Mouse (Mus musculus) kidney, postnatal 25 days (tissue): Measurements from ENCODE around the gene Map3k20.

ENCODE experiments used
- DNase-seq, 2 experiments: peaks; one replicate each; pipeline ENCODE4 v3.0.0; 2021; ENCODE audit warnings: mixed read lengths in 2 of 2

Gene Map3k20

DNA sequence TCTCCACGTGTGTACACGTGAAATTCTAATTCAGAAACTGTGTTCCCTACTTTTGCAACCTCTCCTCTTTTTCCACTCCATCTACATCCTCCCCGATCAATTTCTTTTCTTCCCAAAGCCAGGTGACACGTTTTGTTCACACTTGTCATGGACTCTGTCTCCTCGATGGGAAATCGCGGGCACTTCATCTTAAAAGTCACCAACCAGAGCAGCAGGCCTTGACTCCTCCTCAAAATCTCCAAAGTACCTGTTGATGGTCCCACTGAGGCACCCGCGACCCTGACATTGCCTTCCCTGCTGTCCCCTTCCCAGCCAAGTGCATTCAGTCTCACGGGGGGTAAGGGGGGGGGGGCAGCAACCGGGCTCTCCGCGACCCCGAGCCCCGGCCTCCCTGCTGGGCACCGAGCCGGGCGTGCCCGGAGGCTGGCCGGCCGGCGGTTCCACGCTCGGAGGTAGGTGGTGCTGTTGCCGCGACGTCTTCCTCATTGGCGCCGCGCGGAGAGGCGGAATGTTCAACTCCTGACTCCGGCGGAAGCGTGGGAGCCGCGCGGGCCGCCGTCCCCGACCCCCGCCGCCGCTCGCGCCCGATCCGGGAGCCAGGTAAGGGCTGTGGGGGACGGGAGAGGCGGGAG is at the start of gene Map3k20:
TSS of gene Map3k20 (plus strand) at position 382 of the 632 bp plus-strand sequence.
- DNase-seq = peak; percentile 77 to 85

DNA sequence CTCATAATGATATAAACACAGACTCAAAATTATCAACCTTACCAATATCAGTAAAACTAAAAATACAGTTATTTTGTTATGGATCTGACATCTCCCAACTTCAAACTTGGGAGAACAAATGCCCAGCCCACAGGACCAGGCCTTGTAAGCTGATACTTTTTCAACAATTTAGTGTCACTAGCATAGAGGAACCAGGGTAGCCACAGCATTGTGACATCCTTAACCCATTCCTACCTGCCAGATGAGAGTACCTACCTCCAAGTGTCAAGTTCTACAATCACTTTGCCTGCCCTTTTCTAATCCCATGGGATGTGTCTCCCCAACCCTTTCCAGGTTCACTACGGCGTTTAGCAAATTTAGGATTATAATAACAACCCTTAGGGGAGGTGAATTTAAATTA is 47.0 kb upstream of the Map3k20 start:
- no peak for DNase-seq

DNA sequence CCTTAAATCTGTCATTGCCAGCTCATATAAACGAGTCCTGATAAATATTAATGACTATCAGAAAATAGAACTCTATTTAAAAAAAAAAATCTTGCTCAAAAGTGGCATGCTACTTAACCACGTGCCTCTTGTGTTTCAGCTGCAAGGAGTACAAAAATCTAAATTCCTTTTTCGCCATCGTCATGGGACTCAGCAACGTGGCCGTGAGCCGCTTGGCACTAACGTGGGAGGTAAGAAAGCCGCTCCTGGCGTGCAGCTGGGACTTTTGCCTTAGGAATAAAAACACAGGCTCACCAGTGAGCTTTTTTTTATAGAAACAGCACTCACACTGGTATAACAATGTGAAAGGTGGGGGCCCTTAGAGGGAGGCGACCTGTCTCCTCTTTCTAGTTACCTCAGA is 46.5 kb upstream of the Map3k20 start:
- DNase-seq = no peak

DNA sequence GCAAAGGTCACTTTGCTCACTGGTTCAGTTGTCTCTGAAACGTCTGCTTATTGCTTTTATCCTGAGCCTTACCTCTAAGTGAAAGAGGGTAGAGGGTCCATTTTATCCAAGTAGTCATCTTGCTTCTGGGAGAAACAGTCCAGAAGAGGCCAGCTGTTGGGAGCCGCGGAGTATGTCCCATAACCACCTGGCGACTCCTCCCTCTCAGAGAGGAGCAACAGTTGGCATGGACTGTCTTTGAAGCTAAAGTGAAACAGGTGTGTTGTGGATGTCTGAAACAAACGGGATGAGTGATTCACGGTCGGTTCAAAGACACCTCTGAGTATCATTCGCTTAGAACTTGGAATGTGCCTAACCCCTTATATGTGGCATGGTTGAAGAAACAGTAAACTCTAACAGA is 46.0 kb upstream of the Map3k20 start:
- DNase-seq = no peak

DNA sequence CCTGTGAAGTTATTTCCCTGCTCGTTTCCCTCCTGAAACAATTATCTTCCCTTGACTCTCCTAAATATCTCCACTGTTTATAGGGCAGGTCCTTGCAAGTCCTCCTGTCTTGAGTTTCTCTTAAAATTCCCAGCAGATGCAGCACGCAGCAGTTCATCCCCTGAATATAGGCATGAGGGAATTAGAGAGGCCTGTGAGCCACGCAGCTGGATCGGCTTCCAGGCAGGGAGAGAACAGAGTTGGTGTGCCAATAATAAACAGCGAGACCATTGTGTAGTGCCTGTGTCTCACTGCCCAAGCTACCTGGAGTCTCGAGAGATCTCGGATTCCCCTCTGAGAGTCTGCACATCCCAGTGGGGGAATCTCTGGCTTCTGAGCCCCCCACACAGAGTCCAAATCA is 45.4 kb upstream of the Map3k20 start:
- no peak for DNase-seq

DNA sequence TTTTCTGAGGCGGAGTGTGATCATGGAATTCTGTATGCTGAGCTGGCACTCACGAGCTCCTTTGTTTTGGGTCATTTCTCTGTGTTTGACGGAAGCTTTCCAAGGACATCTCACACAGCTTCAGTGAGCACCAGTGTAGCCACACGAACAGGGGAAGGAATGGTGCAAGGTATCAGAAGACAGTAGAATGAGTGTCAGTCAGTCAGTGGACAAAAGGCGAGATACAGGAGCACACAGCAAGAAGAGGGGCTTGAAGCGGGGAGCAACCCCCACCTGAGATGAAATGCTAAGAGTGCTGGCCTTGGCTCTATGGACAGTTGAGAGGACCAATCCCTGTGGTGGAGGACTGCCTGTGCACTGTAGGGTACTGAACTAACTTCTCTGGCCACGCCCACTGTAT is 44.7 kb upstream of the Map3k20 start:
- DNase-seq = no peak

DNA sequence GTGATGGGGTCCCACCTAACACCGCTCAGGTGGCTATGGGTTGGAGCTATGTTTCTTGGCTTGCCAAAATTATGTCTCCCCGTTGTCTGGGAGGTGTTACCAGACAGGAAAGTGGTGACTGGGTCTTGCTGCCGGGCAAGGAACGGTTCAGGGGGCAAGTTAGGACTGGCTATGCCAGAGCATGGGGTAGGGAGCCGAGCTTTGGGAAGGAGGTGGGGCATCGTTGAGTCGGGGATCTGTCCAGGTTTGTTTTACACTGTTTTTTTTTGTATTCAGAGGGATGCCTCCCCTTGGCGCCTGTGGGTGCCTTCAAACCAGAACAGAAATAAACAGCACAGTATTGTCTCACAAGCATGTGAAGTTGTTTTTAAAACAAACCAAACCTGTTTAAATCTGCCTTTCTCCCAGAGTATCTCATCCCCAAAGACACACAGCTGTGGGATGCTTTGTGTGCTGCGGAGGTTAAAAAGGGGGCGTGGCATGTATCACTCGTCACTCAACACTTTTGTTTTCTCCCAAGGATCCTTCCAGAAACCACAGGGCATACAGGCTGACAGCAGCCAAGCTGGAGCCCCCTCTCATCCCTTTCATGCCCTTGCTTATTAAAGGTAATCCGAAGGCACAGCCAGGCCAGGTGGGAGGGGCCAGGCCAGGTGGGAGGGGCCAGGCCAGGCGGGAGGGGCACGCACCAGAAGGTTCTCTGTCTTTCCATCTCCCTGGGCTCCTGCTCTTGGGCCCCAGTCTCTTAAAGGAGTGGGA is 43.5 kb upstream of the Map3k20 start:
- no peak for DNase-seq

DNA sequence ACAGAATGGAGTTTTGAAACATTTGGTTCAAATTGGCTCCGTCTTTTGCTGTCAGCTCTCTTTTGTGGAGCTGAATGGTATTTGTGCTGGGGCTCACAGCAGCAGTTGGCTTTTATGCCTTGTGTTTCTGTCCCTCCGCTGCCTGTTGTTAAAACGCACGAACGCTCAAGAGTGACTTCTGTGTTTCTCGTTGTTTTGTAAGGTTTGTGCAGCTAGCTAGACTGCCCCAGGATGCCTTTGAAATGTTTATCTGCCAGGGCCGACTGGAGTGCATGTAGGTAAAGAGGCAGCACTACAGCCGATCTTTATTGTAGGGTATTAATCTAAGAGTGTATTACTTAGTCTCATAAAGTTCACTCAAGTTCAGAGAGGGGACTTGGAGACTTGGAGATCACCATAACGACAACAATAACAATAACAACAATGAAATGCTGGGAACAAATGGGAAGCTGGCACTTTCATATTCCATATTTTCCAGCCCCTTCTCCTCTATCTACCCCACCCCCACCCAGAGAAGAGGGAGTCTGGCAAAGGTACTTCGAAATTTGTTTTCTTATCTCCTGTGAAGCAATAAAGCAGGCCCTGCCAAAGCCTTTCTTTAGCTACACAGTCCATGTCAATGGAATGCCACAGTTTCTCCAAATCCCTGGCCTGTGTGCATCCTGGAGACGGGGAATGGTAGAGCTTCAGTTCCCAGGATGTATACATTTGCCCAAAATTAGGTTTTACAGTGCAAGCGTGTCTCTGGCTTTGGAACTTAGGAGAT is 42.3 kb upstream of the Map3k20 start:
- DNase-seq = no peak

DNA sequence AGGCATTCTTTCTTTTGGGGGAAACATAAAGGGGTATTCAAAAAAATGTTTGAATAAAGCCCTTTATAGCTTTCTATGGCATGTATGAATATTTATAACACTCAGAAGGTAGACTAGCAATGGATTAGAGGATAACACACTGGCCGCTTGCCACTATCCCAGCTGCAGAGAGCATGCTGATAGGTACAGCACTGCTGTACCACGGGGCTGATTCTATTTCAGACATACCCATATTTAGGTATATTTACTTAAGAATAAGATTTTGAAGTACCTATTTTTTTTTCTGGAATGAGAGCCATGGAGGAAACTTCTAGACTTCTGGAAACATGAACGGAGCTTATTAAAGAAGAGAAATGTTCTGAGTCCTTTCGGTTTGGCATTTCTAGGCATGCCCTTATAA is 39.8 kb upstream of the Map3k20 start:
- DNase-seq = no peak

DNA sequence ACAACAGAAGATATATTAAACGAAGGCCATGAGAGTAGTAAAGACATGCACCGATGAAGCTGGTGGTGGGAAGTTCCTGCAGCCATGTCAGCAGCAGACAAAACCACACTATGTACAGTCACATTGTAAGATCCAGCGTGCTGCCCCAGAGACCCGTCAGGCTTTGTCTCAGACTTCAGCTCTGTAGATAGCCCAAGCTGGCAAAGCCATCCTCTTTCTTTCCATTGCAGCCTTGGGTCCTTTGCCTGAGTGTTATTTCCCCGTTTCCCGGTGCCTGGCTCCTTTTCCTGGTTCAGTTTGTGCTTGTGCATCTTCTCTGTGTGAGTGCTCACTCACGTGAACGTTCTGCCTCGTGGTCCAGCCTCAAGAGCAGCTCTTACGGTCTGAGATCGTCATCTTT is 39.1 kb upstream of the Map3k20 start:
- no peak for DNase-seq

DNA sequence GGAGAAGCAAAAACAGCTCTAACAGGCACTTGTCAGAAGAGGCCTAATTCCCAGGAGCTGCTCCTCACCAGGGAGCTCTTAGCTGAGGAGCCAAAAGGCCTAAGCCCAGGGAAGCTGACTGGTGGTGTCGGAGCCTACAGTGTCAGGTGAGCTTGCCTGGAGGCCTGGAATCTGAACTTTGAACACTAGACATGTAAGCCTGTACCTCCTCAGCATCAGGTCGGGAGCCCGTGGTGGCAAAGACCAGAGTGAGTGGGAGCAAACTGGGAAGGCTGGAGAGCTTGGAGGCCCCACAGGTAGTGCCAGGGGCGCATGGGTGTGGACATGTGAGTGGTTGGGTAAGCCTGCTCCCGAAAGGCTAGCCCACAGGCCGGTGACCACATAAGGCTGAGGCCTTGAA is 37.6 kb upstream of the Map3k20 start:
- peak in 1 of 2 experiments; percentile 54 for DNase-seq

DNA sequence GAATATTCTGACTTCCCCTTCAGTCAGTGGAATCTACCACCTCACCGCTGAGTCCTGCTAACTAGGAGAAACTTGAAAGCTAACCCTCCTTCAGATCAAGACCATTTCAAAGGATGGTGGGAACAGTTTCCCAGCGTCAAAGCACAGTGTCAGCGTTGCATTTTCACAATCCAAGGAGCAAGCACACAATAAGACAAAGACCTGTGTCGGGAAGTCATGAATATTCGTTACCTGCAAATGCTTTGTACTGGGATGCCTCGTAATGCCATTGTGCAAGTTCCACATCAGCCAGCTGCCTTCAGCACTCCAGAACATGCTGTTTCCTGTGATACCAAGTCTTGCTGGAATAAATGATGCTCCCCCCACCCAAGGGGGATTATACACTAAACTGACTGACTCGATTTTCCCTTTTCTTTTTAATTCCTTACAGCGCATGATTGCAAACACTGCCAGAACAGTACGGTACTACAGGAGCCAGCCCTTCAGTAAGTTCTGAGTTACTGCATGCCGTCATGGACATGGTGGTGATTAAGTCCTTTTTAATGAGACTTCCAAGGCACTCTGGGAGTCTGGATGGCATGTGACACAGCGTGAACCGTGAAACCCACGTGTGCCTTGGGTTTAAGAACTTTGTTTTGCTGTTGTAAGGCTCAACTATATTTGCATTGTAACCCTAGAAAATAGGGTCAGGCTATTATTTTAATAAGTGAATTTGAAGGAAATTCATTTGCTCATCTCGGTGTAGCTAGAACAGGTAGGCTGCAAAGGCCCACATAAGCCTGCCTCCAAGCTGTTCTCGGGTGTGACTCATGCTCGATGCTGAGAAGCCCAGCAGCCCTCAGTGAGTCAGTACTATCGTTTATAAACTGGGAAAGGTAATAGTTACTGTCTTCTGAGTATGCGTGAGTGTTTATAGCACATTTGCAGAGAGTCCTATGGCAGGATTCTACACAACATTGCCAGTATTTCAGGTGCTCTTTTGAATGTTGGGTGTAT is 32.6 kb upstream of the Map3k20 start:
- no peak for DNase-seq

DNA sequence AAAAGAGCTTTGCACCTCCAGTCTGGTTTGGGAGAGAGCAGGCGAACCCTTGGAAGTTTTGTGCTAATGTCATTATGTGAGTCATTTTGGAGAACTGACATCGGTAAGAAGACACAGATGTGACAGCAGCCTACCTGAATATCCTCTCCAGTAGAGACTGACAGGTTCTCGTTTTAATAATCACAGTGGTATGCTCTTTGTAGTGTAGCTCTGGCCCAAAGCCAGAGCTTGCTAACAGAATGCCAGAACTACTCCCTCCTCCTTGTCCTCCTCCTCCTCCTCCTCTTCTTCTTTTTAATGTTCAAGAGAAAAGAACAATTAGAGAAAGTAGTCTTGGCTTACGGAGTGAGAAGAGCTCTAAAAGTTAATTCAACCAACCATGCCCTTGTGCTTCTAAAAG is 31.6 kb upstream of the Map3k20 start:
- DNase-seq = no peak

DNA sequence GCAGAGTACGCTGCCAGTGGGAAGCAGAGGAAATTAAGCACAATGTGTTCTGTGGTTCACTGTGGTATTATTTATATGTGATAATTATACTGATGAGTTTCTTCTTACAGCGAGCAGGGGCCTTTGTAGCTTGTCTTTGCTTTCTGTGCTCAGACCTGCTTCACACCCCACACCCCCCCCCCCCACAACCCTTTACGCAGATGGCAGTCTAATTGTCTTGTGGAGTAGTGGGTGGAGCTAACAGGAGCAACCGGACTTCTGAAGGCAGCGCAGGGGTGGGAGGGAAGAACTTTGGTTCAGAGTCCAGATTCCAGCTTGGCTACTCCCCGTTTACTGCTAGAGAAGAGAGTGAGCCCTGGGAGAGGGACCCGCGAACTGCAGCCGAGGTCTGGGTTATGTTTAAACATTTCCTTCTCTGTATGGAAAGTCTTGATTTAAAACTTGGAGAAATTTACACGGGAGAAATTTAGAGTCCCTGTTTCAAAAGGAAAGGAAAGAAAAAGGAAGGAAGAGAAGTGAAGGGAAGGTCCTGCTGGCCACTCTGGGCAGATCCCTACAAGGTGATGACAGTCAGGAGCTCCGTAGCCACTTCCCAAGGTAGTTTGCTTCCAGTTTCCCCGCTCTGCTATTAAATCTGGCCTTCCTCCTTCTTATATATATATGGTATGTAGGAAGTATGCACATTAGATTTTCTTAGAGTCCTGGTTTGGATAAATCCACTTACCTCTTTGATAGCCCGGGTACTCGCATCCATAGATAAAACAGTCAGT is 30.4 kb upstream of the Map3k20 start:
- DNase-seq = peak; percentile 67 to 87

DNA sequence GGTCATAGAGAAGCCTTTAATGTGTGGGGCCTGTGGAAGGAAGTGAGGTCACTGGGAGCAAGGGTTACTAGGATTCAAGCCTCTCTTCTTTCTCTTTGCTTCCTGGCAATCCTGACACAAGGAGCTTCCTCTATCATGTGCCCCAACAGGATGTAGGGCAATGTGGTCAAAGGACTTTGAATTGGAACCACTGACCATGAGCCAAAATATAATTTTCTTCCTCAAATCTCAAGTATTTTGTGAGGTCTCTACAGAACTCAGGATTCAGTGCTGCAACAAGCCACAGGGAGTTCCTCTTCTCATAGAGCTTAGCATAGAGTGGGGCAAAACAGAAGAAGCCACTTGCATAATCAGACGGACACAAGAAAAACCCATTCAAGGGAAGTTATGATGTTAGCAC is 24.7 kb upstream of the Map3k20 start:
- no peak for DNase-seq

DNA sequence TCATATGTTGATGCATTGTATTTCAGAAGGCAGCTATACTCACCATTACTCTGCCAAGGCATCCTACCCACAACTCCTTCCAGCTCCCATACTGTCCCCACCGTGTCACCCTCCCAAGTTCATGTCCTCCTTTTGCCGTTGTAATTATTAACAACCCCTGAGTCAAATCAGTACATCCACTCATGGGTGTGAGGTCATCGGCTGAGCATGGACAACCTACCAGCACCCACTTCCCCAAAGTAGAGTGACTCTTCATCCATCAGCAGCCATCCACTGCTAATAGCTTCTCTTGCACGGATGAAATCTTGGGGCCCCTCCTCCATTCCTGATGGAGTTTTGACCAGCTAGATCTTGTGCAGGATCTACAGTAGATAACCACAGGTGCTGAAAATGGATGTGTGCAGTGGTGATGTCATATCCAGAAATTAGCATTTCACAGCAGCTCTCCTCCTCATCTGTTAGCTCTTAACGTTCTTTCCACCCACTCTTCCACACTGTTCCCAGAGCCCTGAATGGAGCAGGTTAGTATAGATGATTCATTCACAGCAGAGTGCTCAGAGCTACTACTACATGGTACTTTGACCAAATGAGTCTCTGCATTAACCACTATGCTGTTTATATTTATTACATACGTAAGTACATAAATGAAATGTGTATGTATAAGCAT is 22.5 kb upstream of the Map3k20 start:
- no peak for DNase-seq

DNA sequence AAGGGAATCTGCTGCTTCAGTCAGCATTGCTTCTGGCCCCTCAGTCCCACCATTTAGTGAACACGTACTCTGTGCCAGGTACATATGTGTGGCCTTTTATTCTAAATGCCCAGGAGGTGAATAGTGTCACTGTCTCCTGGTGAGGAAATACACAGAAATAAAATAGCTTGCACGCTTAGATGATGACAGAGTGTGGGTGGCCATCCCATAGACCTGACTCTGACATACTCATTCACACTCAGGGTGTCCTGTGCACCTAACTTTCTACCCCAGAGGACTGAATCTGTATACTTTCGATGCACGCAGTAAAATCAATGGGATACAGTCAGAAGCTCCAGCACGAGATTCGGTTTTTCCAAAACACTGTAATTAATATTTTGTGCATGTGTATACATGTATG is 18.0 kb upstream of the Map3k20 start:
- no peak for DNase-seq

DNA sequence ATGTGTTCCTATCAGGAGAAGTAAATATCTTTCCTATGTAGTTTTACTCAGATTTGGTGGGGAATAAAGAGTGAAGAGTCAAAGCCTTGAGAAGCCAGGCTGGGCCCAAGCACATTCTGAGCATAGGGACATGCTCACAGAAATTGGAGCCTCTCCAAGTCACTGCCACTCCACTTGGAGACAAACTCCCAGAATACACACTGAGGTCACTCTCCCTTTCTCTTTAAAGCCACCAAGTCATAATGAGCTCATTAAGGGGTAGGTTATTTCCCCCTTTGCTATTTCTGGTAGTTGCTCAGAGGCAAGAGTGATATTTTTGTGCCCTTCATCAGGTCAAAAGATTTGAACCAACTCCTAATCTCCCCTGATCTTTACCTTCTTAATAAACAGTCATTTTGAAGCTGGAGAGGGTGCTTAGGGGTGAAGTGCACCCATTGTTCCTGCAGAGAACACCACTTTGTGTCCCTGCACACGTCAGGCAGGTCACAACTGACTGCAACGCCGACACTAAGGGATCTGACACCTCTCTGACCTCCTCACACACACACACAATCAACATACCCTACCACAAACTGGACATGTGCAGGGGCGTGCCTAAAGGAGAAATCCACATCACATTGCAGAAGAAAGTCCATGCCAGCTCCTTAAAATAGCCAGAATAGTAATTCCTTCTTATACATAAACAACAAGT is 15.6 kb upstream of the Map3k20 start:
- DNase-seq = no peak

DNA sequence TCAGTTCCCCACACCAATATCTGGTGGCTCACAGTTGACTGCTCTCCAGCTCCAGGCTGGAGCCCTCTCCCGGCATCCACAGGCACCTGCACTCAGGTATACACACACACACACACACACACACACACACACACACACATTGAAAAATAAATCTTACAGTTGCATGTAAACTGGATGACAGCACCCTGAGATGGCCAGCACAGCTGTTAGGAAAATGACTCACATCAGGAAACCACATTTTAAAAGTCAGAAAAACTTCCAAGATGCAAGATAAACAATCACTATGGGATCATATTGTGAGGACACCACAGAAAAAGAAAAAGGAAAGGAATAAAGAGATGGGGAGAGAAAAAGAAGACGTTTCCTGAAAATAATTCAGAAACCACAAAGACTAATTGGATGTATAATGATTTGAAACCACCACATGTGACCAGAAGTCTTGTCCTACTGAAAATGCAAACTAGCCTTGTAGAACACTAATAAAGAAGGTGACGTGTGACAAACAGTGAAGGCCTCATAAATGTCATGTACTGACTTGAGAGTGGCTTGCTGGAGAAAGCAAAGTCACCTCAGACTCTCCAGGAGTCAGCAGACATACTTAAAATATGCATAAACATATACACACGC is 7.1 kb upstream of the Map3k20 start:
- DNase-seq = no peak

DNA sequence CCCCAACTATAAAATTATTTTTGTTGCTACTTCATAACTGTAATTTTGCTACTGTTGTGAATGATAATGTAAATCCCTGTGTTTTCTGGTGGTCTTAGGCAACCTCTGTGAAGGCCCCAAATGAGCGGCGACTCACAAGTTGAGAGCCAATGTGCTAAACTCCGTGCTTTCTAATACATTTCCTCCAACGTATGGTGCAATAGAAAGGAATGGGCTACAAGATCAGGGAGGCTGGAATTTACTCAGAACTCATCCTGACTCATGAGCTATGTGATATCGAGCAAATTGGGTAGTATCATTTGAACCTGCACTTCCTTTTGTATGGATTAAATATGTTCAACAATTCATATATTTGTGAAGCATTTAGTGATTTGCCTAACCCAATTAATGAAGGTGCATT is 4.9 kb upstream of the Map3k20 start:
- DNase-seq = no peak
